Mouse (Mus musculus) hematopoietic stem cell, adult 5-6 weeks (primary cell): ENCODE measurements around the gene Pgm2. TPM values are rescaled to one million over a fixed set of nuclear protein-coding genes. Genes with fewer than 3 reads are reported as not detected.

Experiments used
- ATAC-seq, 2 experiments: fragments of 125-278 bp in 1 of 2; replicated peaks in 1 of 2; 2 replicates each; pipeline ENCODE4 v1.8.0; 2016 to 2017; ENCODE audit warnings: inconsistent platforms in 2 of 2, mild to moderate bottlenecking in 2 of 2, moderate number of reproducible peaks in 2 of 2, low read depth in 1 of 2, moderate TSS enrichment in 1 of 2; ENCODE audit not compliant: low FRiP score in 2 of 2, poor library complexity in 2 of 2, severe bottlenecking in 2 of 2, insufficient read depth in 1 of 2, low TSS enrichment in 1 of 2
- total RNA-seq: library from RNA; stranded (forward); fragments of 172-1452, 232-1000 nt; gene quantifications from 2 replicates; pipeline ENCODE4 v1.2.3, GENCODE M21; 2017

The Pgm2 gene
- total RNA-seq, 1 experiment from 2014 or later, result 33.4 TPM

DNA sequence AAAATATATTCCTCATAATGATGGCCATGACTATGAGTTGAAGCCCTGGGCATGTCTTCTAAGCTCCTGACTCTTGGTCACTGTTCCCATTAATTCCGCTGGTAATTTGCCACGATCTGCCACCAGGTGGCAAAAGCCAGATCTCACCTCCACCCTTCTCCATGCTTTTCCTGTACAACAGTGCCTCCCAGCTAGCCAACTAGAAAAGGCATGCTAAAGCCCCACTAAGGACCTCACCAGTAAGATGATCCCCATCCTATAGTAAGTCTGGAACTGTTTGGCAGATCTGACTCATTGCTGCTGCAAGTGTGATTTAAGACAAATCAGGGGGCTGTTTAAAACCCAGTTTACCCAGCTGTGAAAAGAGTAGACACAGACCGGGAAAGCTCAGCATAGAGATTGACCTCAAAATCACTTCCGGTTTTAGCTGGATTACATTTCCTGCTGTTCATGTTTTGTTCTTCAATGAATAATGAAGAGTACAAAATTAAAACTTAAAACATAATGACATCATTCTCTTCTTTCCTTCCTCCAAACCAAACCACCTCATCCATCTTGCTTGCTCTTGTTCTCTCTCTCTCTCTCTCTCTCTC is 22.6 kb upstream of the Pgm2 start:
- peak; percentile 90 to 93 for ATAC-seq

DNA sequence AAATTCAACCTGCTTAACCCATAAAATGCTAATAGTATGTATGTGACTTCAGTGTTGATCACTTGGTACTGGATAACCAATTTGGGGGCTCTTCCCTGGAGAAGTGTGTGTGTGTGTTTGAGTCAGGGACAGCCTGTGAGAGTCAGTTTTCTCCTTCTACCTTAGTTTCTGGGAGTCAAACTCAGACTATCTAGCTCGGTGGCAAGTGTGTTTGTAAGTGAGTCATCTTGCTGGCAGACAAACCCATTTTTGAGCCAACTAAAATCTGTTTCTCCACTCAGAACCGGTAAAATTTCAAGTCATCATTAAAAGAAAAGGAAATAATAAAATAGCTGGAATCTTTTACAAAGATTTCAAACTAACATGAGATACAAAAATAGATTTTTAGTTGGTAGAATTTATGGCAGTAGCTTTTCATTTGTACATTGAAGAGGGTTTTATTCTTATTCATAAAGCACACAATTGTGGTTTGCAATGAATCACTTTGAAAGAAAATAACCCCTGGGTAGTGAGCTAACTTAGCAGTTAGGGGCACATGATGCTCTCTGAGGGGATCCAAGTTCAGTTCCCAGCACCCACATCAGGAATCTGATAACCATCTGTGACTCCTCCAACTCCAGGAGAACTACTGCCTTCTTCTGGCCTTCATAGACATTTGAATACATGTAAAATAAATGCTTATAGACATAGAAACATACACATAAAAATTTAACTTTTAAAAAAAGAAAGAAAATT is 21.8 kb upstream of the Pgm2 start:
- ATAC-seq, result no peak

GRCm38 (mm10) chr5:64074455-64074854 is 18.3 kb upstream of the Pgm2 start:
- ATAC-seq, result no peak

DNA sequence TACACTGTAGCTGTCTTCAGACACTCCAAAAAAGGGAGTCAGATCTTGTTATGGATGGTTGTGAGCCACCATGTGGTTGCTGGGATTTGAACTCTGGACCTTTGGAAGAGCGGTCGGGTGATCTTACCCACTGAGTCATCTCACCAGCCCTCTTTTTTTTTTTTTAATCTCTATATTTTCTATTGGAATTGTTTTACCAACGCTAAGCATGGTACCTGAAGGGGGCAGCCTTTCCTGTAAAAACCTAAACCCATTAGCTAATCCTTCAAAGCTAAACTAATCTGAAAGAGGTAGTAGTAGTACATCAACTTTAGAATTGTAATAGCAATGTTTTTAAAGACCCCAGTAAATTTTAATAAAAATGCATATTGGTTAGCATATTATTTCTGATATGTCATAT is 17.2 kb upstream of the Pgm2 start:
- ATAC-seq, result peak; percentile 39 to 53; a peak in 2 of 4 replicates

GRCm38 (mm10) chr5:64077353-64077752 is 15.4 kb upstream of the Pgm2 start:
- ATAC-seq, result no peak

DNA sequence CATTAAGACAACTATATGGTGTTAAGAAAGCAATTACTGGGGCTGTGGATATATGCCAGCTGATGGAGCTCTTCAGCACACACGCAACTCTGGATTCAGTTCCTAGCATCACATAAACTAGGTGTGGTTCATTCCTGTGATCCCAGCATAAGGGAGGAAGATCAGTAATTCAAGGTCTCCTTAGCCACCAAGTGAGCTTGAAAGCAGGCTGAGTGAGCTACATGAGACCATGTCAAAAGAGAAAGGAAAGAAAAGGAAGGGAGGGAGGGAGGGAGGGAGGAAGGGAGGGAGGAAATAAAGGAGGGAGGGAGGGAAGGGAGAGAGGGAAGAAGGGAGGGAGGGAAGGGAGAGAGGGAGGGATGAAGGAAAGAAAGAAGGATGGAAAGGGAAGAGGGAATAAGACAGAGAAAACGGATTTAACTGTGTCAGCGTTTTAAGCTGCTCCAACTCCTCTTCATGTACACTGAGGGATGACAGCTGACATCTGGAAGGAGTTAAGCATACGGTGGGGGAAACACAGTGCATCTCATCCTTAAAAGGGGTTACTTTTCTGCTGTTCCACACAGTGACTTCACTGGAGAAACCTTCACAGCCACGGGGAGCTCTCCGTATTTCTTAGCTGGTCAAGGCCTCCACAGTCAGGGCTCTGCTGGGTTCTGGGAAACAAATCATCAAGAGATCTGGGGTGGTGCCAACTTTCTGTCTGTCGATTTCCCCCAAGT is 13.8 kb upstream of the Pgm2 start:
- ATAC-seq, result peak in 1 of 2 experiments; percentile 40; a peak in 1 of 4 replicates

- peak; percentile 49 to 63; a peak in 2 of 4 replicates for ATAC-seq
Observed at GRCm38 (mm10) chr5:64079462-64079817, 13.3 kb upstream of the Pgm2 start.

- no peak for ATAC-seq
Observed at GRCm38 (mm10) chr5:64083447-64084359, 9.0 kb upstream of the Pgm2 start.

GRCm38 (mm10) chr5:64085405-64085804 is 7.3 kb upstream of the Pgm2 start:
- no peak for ATAC-seq

DNA sequence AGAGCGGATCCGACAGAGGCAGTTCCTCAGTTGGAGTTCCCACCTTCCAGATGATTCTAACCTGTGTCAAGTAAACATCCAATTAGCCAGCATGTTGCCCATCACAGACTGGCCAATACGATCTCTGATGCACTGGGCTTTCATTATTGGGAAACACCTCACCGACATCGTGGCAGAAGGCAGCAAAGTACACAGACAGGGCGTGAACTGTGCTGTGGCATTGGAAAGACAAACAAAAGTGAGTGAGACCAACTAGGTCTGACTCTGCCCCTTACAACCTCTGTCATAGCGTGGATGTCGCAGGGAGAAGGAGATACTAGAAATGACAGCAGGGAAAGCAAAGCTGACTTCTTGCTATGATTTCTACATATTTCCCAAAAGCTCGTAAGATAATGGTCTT is 4.0 kb upstream of the Pgm2 start:
- ATAC-seq, result no peak

GRCm38 (mm10) chr5:64093349-64093871 is 660 bp downstream of the Pgm2 start:
- ATAC-seq, result no peak

- no peak for ATAC-seq
Observed at GRCm38 (mm10) chr5:64095342-64095993, 2.7 kb downstream of the Pgm2 start.

GRCm38 (mm10) chr5:64101993-64102716 is 9.4 kb downstream of the Pgm2 start:
- ATAC-seq, result peak in 1 of 2 experiments; percentile 22; a peak in 1 of 4 replicates

DNA sequence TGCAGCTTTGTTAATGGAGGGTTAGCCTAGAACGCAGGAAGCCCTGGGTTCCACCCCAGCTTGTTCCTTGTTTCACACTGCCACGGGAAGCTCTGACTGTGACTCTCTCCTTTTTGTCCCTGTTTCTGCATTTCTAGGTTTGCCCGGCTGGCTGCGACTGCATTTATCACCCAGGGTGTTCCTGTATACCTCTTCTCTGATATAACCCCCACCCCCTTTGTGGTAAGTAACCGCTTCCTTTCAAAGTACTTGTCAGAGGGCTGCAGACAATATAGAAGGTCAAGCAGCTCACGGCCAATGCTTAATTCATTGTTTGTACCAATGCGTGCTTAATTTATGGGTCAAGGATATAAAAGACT is 9.9 kb downstream of the Pgm2 start:
- ATAC-seq, result peak; percentile 86 to 96

- no peak for ATAC-seq
Observed at GRCm38 (mm10) chr5:64107596-64108289, 15.0 kb downstream of the Pgm2 start.

- ATAC-seq, result no peak
Observed at GRCm38 (mm10) chr5:64109217-64109616, 16.5 kb downstream of the Pgm2 start.
